Mouse (Mus musculus): ENCODE measurements around the gene Mtmr11. TPM values are rescaled to one million over a fixed set of nuclear protein-coding genes. Genes with fewer than 3 reads are reported as not detected.

Gene Mtmr11
- polyA plus RNA-seq, 1 experiment: 13.4 TPM

DNA sequence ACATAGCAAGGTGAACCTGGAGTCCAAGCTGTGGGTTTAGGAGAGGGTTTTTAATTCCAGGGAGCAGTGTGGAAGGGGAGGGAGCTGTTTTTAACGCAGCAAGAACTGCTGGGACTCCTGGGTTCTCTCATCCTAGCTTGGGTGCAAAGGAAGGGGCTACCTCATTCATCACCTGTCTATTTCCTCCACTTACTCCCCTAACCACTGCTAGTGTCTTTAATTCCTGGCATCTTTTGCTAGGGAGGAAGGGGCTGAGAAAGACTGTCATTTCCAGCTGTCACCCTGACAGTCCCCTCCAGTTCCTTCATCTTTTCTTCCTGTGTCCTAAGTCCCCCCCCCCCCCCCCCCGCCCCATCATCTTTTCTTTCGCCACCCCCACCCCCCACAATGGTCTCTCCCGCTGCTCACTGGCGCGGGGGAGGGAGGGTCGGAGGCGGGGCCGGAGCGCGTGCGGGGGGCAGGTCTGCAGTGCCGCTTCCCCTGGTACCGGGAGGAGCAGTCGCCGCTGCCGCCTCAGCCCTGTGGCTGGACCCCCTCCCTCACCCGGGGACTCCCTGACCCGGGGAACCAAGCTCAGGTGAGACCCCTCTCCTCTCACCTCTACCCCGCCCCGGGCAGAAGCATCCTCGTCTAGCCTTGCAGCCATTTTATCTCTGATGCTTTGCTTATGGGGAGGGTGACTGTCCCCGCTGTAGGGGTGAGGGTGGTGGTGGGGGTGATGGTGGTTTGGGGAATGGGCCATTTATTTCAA is 19.1 kb downstream of the Mtmr11 start, which contains the start of gene Sv2a:
Gene Sv2a (plus strand): TSS at position 425 of the 751 bp plus-strand sequence.
- Histone ChIP-seq H3K4me3 (ENCODE audit: insufficient read depth, low read length) (peak within 1 kb of the TSS; percentile 97), H3K27ac (ENCODE audit: insufficient read depth, low read length) (peak within 1 kb of the TSS; percentile 97), H3K4me1 (ENCODE audit: control insufficient read depth, insufficient read depth, low read length) (peaks cover 15% of the 10 kb centered on the region)
- TF ChIP-seq CTCF (IDR thresholded peaks at IDR 0.05; ENCODE audit: extremely low read depth, insufficient read depth, low read length): no peak
- TF ChIP-seq POLR2A (IDR thresholded peaks at IDR 0.05; ENCODE audit: extremely low read depth, insufficient read depth, low read length): peak; percentile 79; the same call in 1 of the 2 replicates

DNA sequence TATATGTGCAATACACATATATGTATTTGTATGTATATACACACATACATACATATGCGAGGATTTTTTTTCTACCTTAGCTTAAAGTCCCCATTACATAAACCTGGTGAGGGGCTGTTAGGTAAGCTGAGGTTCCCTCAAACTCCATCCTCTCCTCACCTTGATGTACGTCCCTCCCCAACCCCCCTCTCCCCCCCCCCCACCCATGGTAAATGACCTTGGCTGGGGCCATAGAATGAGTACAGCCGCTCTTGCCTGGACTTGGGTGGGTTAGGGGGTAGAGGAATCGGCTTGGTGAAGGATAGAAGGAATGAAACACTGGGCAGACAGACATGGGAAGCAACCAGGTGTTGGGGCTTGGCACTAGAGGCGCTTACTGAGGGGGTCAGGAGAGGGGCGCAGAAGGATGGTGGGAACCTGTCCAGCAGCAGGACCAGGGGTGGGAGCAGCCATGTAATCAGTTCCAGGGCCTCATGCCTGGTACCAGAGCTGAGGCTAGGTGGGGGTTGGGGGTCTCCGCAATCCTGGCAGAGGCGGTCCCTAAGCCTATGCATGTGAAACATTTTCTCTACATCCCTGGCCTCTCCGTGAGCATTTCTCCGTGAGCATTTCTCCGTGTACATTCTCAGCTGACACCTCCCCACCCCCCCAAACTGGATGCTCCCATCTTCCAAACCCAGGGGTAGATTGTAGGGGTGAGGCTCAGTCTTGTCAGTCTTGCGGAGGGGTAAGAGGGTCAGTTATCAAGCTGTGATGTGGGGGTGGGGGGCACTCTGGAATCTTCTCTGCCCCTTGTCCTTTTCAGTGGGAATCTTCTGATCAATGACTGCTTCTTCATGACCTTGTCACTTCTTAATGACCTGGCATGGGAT is 19.9 kb downstream of the Mtmr11 start:
- H3K4me3 ChIP-seq (ENCODE audit: insufficient read depth, low read length): peak overlapping the region; percentile 97
- no peak for TF ChIP-seq POLR2A (IDR thresholded peaks at IDR 0.05; ENCODE audit: extremely low read depth, insufficient read depth, low read length)
- TF ChIP-seq CTCF (IDR thresholded peaks at IDR 0.05; ENCODE audit: extremely low read depth, insufficient read depth, low read length): no peak
- peaks cover 15% of the 10 kb centered on the region for H3K4me1 ChIP-seq (ENCODE audit: control insufficient read depth, insufficient read depth, low read length)
- H3K27ac ChIP-seq (ENCODE audit: insufficient read depth, low read length): peak overlapping the region; percentile 97

DNA sequence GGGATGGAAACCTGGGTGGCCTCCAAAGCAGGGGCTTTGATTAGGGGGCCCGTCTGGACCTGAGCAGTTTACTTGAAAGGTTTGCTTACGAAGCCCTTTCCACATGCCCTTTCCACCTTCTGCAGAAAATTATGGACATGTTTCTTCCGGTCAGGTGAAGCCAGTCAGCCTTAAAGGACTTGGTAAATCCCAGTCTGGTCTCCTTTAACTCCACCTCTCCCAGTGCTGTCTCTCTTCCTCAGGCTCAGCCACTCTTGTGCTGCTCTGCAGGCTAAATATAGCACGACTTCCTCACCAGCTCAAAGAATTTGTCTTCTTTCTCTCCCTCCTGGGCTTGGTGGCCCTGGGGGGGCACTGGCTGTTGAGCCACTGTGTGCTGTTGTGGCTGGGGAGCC is 20.6 kb downstream of the Mtmr11 start:
- H3K4me1 ChIP-seq (ENCODE audit: control insufficient read depth, insufficient read depth, low read length): peaks cover 15% of the 10 kb centered on the region
- H3K4me3 ChIP-seq (ENCODE audit: insufficient read depth, low read length): peak overlapping the region; percentile 97
- TF ChIP-seq POLR2A (IDR thresholded peaks at IDR 0.05; ENCODE audit: extremely low read depth, insufficient read depth, low read length) (0 out of 2 replicates have a peak, but pooled peaks have one; percentile 15), CTCF (IDR thresholded peaks at IDR 0.05; ENCODE audit: extremely low read depth, insufficient read depth, low read length) (no peak)
- H3K27ac ChIP-seq (ENCODE audit: insufficient read depth, low read length): peak overlapping the region; percentile 97

DNA sequence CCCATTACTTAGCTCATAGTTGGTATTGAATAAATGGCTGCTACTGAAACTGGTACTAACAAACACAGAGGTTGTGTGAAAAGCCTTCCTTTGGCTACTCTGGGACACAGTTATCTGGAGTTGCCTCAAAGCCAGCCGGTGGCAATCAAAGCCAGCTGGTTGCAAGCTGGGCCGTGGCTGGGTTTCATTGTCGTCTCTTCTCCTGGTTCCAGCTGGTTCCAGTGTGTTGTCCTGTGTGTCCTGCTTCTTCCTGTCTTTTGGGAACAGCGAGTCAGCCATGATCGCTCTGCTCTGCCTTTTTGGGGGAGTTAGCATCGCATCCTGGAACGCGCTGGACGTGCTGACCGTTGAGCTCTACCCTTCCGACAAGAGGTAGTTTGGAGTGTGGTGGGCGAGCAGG is 31.2 kb downstream of the Mtmr11 start:
- H3K27ac ChIP-seq (ENCODE audit: insufficient read depth, low read length): no peak overlapping the region
- no peak overlapping the region for H3K4me3 ChIP-seq (ENCODE audit: insufficient read depth, low read length)
- no peak for TF ChIP-seq POLR2A (IDR thresholded peaks at IDR 0.05; ENCODE audit: extremely low read depth, insufficient read depth, low read length)
- TF ChIP-seq CTCF (IDR thresholded peaks at IDR 0.05; ENCODE audit: extremely low read depth, insufficient read depth, low read length): no peak
- peaks cover 3% of the 10 kb centered on the region; the same call in 1 of the 2 replicates for H3K4me1 ChIP-seq (ENCODE audit: control insufficient read depth, insufficient read depth, low read length)

DNA sequence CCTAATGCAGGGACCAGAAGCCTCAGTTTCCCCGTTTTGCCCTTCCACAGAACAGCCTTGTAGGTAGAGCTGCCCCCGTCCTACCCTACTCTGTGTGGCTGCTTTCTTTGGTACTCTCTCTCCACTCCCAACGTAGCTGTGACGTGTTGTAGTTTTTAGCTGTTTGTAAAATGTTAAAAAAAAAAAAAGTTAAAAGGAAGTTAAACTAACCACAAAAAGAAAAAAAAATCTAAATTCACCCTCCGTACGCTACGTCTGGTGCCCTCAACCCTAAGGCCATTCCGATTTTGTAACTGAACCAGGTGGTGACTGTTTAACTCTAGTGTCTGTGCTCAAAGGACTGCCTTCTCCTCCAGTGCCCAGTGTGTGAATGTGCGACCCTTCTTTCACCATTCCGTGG is 33.2 kb downstream of the Mtmr11 start:
- Histone ChIP-seq H3K4me1 (ENCODE audit: control insufficient read depth, insufficient read depth, low read length) (peaks cover 3% of the 10 kb centered on the region; the same call in 1 of the 2 replicates), H3K4me3 (ENCODE audit: insufficient read depth, low read length) (no peak overlapping the region), H3K27ac (ENCODE audit: insufficient read depth, low read length) (no peak overlapping the region)
- TF ChIP-seq POLR2A (IDR thresholded peaks at IDR 0.05; ENCODE audit: extremely low read depth, insufficient read depth, low read length): no peak
- TF ChIP-seq CTCF (IDR thresholded peaks at IDR 0.05; ENCODE audit: extremely low read depth, insufficient read depth, low read length): no peak

DNA sequence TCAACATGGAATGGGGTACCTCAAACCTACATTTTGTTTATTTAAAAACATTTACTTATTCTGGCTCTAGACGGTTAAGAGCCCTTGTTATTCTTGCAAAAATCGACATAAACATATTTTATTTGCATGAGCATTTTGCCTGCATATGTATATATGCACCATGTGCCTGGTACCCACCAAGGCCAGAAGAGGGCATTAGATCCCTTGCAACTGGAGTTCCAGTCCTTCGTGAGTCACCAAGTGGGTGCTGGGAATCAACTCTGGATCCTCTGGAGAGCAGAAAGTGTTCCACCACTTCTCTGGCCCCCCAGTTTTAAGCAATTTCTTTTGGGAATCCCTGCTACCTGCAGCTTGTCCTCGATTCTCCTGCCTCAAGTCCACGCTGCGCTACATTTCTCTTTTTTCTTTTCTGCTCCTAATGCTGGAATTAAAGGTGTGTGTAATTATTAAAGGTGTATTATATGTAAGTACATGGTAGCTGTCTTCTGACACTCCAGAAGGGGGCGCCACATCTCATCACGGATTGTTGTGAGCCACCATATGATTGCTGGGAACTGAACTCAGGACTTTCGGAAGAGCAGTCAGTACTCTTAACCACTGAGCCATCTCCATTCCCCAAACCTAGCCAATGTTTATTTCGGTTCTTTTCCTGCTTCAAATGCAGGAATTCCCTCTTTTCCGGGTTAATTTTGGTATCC is 34.0 kb downstream of the Mtmr11 start:
- no peak overlapping the region for H3K4me3 ChIP-seq (ENCODE audit: insufficient read depth, low read length)
- no peak overlapping the region for H3K27ac ChIP-seq (ENCODE audit: insufficient read depth, low read length)
- no peak for TF ChIP-seq POLR2A (IDR thresholded peaks at IDR 0.05; ENCODE audit: extremely low read depth, insufficient read depth, low read length)
- TF ChIP-seq CTCF (IDR thresholded peaks at IDR 0.05; ENCODE audit: extremely low read depth, insufficient read depth, low read length): 0 out of 2 replicates have a peak, but pooled peaks have one; percentile 18
- peaks cover 3% of the 10 kb centered on the region; the same call in 1 of the 2 replicates for H3K4me1 ChIP-seq (ENCODE audit: control insufficient read depth, insufficient read depth, low read length)

DNA sequence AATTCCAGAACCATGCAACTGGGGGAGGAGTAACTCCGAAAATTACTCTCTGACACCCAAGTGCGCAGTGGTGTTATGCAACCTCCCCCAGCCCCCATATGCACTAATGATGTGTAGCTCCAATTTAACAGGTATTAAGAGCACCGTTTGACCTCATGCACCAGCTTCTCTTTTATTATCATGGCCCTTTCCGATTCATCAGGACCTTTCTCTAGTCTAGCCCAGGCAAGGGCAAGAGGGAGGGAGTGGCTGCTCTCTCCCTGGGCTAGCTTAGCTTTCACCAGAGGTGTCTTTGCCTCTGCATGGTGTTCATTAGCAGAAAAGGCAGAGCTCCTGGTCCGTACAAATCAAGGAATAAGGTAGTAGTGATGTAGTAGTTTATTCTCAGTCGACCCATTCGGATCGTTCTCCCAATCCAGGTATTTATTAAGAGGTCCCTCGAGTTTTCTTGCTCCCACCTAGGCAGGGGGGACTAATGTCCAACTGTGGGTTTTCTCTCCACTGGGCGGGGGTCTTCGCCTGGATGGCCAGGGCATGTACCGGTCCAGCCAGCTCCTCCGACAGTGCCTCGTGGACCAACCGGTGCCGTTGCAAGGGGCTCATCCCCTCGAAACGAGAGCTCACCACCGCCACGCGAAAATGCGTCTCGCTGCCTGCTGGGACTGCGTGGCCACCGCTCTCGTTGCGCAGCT is 34.8 kb downstream of the Mtmr11 start:
- H3K4me1 ChIP-seq (ENCODE audit: control insufficient read depth, insufficient read depth, low read length): peaks cover 3% of the 10 kb centered on the region; the same call in 1 of the 2 replicates
- TF ChIP-seq CTCF (IDR thresholded peaks at IDR 0.05; ENCODE audit: extremely low read depth, insufficient read depth, low read length) (no peak), POLR2A (IDR thresholded peaks at IDR 0.05; ENCODE audit: extremely low read depth, insufficient read depth, low read length) (no peak)
- H3K27ac ChIP-seq (ENCODE audit: insufficient read depth, low read length): peak overlapping the region; percentile 92
- H3K4me3 ChIP-seq (ENCODE audit: insufficient read depth, low read length): peak overlapping the region; percentile 52

DNA sequence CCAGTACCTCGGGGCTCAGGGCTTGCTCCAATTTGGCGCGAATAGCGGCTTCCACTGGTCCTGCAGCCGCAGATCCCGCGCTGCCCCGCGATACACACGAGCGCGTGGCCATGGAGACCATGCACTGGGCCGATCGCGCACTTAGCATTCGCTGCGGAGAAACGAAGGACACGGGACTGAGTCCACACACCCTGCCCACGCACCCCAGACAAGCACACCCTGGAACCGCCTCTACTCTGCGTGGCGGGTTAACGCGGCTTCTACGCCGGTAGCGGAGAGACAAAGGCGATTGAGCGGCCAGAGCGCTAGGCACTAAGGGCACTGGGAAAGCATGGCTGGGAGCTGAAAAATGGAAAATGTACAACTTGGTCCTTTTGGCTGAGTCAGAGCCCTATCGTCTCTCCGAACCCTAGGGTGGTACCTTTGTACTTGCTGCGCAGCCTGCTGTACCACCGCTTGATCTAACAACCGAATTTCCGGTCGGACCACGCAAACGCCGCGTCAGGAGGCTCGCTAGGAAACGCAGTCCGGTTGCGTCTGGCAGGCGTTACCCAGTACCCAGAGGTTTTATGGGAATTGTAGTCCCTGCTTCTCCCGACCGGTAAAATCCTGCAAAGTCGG is 35.4 kb downstream of the Mtmr11 start:
- TF ChIP-seq POLR2A (IDR thresholded peaks at IDR 0.05; ENCODE audit: extremely low read depth, insufficient read depth, low read length) (peak; percentile 97), CTCF (IDR thresholded peaks at IDR 0.05; ENCODE audit: extremely low read depth, insufficient read depth, low read length) (no peak)
- Histone ChIP-seq H3K4me3 (ENCODE audit: insufficient read depth, low read length) (peak overlapping the region; percentile 52), H3K27ac (ENCODE audit: insufficient read depth, low read length) (peak overlapping the region; percentile 92)

More for the DNA sequence above, 35.4 kb downstream of the Mtmr11 start:
- H3K4me1 ChIP-seq (ENCODE audit: control insufficient read depth, insufficient read depth, low read length): peaks cover 3% of the 10 kb centered on the region; the same call in 1 of the 2 replicates
